Mouse (Mus musculus): ENCODE data around the gene Stmn1. TPM values are rescaled to one million over a fixed set of nuclear protein-coding genes. Genes with fewer than 3 reads are reported as not detected.

Gene Stmn1
- polyA plus RNA-seq, 1 experiment: 17.1 TPM

DNA sequence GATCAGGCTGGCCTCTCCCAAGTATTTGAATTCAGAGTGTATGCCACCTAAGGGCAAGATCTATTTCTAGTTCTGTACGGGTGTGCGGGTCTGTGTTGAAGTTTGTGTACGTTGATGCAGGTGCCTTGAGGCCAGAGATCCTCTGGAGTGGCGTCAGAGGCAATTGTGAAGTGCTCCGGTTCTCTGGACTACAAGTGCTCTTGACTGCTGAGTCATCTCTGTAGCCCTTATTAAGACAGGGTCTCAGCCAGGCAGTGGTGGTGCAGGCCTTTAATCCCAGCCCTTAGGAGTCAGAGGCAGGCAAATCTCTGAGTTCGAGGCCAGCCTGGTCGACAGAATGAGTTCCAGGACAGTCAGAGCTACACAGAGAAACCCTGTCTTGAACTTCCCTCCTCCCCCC, 47.5 kb downstream of the Stmn1 start:
- WGBS: 79% methylated on average over 7 of the region's 7 CpGs
- Histone ChIP-seq H3K27ac (ENCODE audit: insufficient read depth, low read length) (no peak overlapping the region), H3K27me3 (ENCODE audit: control insufficient read depth, insufficient read depth, low read length) (0 out of 2 replicates have a peak, but pooled peaks cover 1% of the 10 kb centered on the region), H3K4me1 (ENCODE audit: control insufficient read depth, insufficient read depth, insufficient read length) (peaks cover 6% of the 10 kb centered on the region; the same call in 1 of the 2 replicates), H3K36me3 (ENCODE audit: control insufficient read depth, insufficient read depth, low read length) (no peaks in the 10 kb centered on the region), H3K4me3 (ENCODE audit: extremely low read depth, insufficient read depth, insufficient read length) (no peak overlapping the region)
- no peak for TF ChIP-seq POLR2A (IDR thresholded peaks at IDR 0.05; ENCODE audit: low read depth, low read length)
- no peak for TF ChIP-seq CTCF (IDR thresholded peaks at IDR 0.05; ENCODE audit: extremely low read depth, insufficient read depth, insufficient read length, insufficient replicate concordance)
- DNase-seq (ENCODE audit: low read depth in 1 of 2, low spot score in 2 of 2): no peak

DNA sequence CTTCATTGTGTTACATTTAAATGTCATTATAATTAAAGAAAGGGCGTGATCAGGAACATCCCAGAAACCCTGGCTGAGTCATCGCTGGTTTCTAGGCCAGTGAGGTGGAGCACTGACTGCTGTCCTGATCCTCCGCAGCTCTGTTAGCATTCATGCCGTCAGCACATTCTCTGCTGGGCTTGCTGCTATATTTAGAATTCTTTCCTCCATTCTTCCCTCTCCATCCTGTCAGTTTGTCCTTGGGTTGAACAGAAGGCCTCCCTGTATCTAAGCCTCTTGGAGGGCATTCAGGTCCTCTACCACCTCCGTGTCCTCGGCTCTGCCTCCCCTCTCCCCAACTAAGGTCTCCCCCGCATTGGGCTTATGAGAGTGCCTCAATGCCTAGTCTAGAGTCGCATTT, 48.9 kb downstream of the Stmn1 start:
- peaks cover 4% of the 10 kb centered on the region; the same call in 1 of the 2 replicates for H3K4me1 ChIP-seq (ENCODE audit: control insufficient read depth, insufficient read depth, insufficient read length)
- H3K36me3 ChIP-seq (ENCODE audit: control insufficient read depth, insufficient read depth, low read length): no peaks in the 10 kb centered on the region
- H3K4me3 ChIP-seq (ENCODE audit: extremely low read depth, insufficient read depth, insufficient read length): no peak overlapping the region
- 0 out of 2 replicates have a peak, but pooled peaks cover 1% of the 10 kb centered on the region for H3K27me3 ChIP-seq (ENCODE audit: control insufficient read depth, insufficient read depth, low read length)
- peak overlapping the region; percentile 40; the same call in 1 of the 2 replicates for H3K27ac ChIP-seq (ENCODE audit: insufficient read depth, low read length)
- TF ChIP-seq CTCF (IDR thresholded peaks at IDR 0.05; ENCODE audit: extremely low read depth, insufficient read depth, insufficient read length, insufficient replicate concordance): no peak
- 89% methylated on average over 8 of the region's 8 CpGs for WGBS
- DNase-seq (ENCODE audit: low read depth in 1 of 2, low spot score in 2 of 2): no peak

GRCm38 (mm10) chr4:134517719-134518118, 49.6 kb downstream of the Stmn1 start:
- WGBS: 84% methylated on average over 10 of the region's 10 CpGs
- Histone ChIP-seq H3K4me1 (ENCODE audit: control insufficient read depth, insufficient read depth, insufficient read length) (peaks cover under 1% of the 10 kb centered on the region; the same call in 1 of the 2 replicates), H3K4me3 (ENCODE audit: extremely low read depth, insufficient read depth, insufficient read length) (no peak overlapping the region), H3K27me3 (ENCODE audit: control insufficient read depth, insufficient read depth, low read length) (no peaks in the 10 kb centered on the region), H3K27ac (ENCODE audit: insufficient read depth, low read length) (no peak overlapping the region), H3K36me3 (ENCODE audit: control insufficient read depth, insufficient read depth, low read length) (no peaks in the 10 kb centered on the region)
- no peak for TF ChIP-seq POLR2A (IDR thresholded peaks at IDR 0.05; ENCODE audit: low read depth, low read length)
- no peak for TF ChIP-seq CTCF (IDR thresholded peaks at IDR 0.05; ENCODE audit: extremely low read depth, insufficient read depth, insufficient read length, insufficient replicate concordance)
- no peak for DNase-seq (ENCODE audit: low read depth in 1 of 2, low spot score in 2 of 2)

DNA sequence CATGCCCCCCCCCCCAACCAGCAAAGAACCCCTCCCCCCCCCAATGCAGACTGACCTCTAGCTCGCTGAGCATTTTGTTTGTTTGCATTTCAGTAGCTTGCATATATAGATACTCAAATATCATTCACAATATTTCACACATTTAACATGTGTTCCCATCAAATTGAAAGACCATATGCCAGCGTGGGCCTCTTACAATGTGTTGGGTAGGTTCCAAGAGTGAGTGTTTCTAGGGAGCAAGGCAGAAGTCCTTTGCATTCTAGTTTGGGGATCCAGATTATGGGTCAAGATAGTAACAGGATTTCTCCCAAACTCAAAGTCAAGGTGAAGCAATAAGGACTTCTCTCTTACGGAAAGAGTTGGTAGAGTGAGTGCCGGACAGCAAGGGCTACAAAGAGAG, 50.4 kb downstream of the Stmn1 start:
- Histone ChIP-seq H3K36me3 (ENCODE audit: control insufficient read depth, insufficient read depth, low read length) (no peaks in the 10 kb centered on the region), H3K4me1 (ENCODE audit: control insufficient read depth, insufficient read depth, insufficient read length) (no peaks in the 10 kb centered on the region), H3K27ac (ENCODE audit: insufficient read depth, low read length) (no peak overlapping the region), H3K4me3 (ENCODE audit: extremely low read depth, insufficient read depth, insufficient read length) (no peak overlapping the region), H3K27me3 (ENCODE audit: control insufficient read depth, insufficient read depth, low read length) (no peaks in the 10 kb centered on the region)
- TF ChIP-seq CTCF (IDR thresholded peaks at IDR 0.05; ENCODE audit: extremely low read depth, insufficient read depth, insufficient read length, insufficient replicate concordance): no peak
- WGBS: 95% methylated on average over 4 of the region's 4 CpGs
- no peak for DNase-seq (ENCODE audit: low read depth in 1 of 2, low spot score in 2 of 2)

DNA sequence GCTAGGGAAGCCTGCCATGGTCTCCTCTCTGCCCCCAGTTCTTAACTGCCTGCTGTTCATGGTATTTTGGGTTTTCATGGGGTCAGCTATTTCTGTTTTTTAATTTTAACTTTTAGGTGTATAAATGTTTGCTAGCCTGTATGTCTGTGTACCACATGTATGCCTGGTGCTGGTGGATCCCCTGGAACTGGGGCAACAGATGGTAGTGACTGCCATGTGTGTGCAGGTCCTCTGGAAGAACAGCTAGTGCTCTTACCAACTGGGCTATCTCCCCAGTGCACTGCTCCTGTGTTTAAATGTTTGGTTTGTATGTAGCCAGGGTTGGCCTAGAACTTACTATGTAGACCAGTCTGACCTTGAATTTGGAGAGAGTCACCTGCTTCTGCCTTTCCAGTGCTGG, 51.2 kb downstream of the Stmn1 start:
- no peaks in the 10 kb centered on the region for H3K4me1 ChIP-seq (ENCODE audit: control insufficient read depth, insufficient read depth, insufficient read length)
- no peak overlapping the region for H3K4me3 ChIP-seq (ENCODE audit: extremely low read depth, insufficient read depth, insufficient read length)
- H3K27me3 ChIP-seq (ENCODE audit: control insufficient read depth, insufficient read depth, low read length): no peaks in the 10 kb centered on the region
- TF ChIP-seq POLR2A (IDR thresholded peaks at IDR 0.05; ENCODE audit: low read depth, low read length) (no peak), CTCF (IDR thresholded peaks at IDR 0.05; ENCODE audit: extremely low read depth, insufficient read depth, insufficient read length, insufficient replicate concordance) (no peak)
- no peak for DNase-seq (ENCODE audit: low read depth in 1 of 2, low spot score in 2 of 2)
- H3K36me3 ChIP-seq (ENCODE audit: control insufficient read depth, insufficient read depth, low read length): no peaks in the 10 kb centered on the region
- no peak overlapping the region for H3K27ac ChIP-seq (ENCODE audit: insufficient read depth, low read length)

Other genes with a start within 250 kb of the Stmn1 start
- gene Catsper4, start 240.9 kb upstream of the Stmn1 start, polyA plus RNA-seq (2012; rRNA removed): not detected in 2 replicates
- gene Cnksr1, start 229.9 kb upstream of the Stmn1 start, polyA plus RNA-seq (2012; rRNA removed): 0.26 TPM in 2 replicates
- not detected in 2 replicates for gene E130218I03Rik, start 224.7 kb upstream of the Stmn1 start, polyA plus RNA-seq (2012; rRNA removed)
- gene Zfp593, start 222.7 kb upstream of the Stmn1 start, polyA plus RNA-seq (2012; rRNA removed): 7.4 and 11.5 TPM in 2 replicates
- gene Gm30191, start 221.4 kb upstream of the Stmn1 start, polyA plus RNA-seq (2012; rRNA removed): not detected in 2 replicates
- gene Grrp1, start 214.2 kb upstream of the Stmn1 start, polyA plus RNA-seq (2012; rRNA removed): 6.9 and 10.2 TPM in 2 replicates
- 3.6 and 3.9 TPM in 2 replicates for gene Pdik1l, start 180.4 kb upstream of the Stmn1 start, polyA plus RNA-seq (2012; rRNA removed)
- gene Trim63, start 153.2 kb upstream of the Stmn1 start, polyA plus RNA-seq (2012; rRNA removed): 0.12 and 0.32 TPM in 2 replicates
- gene Slc30a2, start 125.1 kb upstream of the Stmn1 start, polyA plus RNA-seq (2012; rRNA removed): 1.5 and 4.0 TPM in 2 replicates
- 7.2 and 8.5 TPM in 2 replicates for gene Extl1, start 84.5 kb upstream of the Stmn1 start, polyA plus RNA-seq (2012; rRNA removed)
- gene Pafah2, start 72.0 kb upstream of the Stmn1 start, polyA plus RNA-seq (2012; rRNA removed): 3.8 and 4.9 TPM in 2 replicates
- gene Paqr7, start 28.4 kb downstream of the Stmn1 start, polyA plus RNA-seq (2012; rRNA removed): 29.4 and 36.2 TPM in 2 replicates
- 0.39 and 0.80 TPM in 2 replicates for gene Aunip, start 42.7 kb downstream of the Stmn1 start, polyA plus RNA-seq (2012; rRNA removed)
- gene Mtfr1l, start 67.1 kb downstream of the Stmn1 start, polyA plus RNA-seq (2012; rRNA removed): 37.4 and 55.2 TPM in 2 replicates
- 8.0 and 8.3 TPM in 2 replicates for gene Selenon, start 83.8 kb downstream of the Stmn1 start, polyA plus RNA-seq (2012; rRNA removed)
- gene Man1c1, start 236.0 kb downstream of the Stmn1 start, polyA plus RNA-seq (2012; rRNA removed): 6.9 and 7.7 TPM in 2 replicates

All from spleen, adult 2 months (tissue).